Mouse (Mus musculus): ENCODE data around the gene Eps8. TPM values are rescaled to one million over a fixed set of nuclear protein-coding genes. Genes with fewer than 3 reads are reported as not detected.

Eps8 gene
- total RNA-seq (2021): 10 to 100 TPM; 11.4 to 13.5 TPM
- long read RNA-seq, experiment 1, full-length matches to known transcripts: 2 of 4 reads
- long read RNA-seq, experiment 1, partial matches to known transcripts: 0 of 4 reads
- long read RNA-seq, experiment 1, other reads (novel, unspliced or antisense): 2 of 4 reads
- long read RNA-seq, experiment 2, full-length matches to known transcripts: 3 of 3 reads
- long read RNA-seq, experiment 2, partial matches to known transcripts: 0 of 3 reads
- long read RNA-seq, experiment 2, other reads (novel, unspliced or antisense): 0 of 3 reads

- DNase-seq: no peak
Observed at GRCm38 (mm10) chr6:137654776-137655175, at the start of gene Eps8. TSS of gene Eps8 (minus strand) at chr6:137654876.

- DNase-seq: no peak
Observed at GRCm38 (mm10) chr6:137703431-137703830, 48.8 kb upstream of the Eps8 start.

GRCm38 (mm10) chr6:137702918-137703317 lies 48.2 kb upstream of the Eps8 start:
- peak; percentile 69 to 84 for DNase-seq

GRCm38 (mm10) chr6:137702186-137702585 lies 47.5 kb upstream of the Eps8 start:
- DNase-seq: no peak

GRCm38 (mm10) chr6:137699434-137699833 lies 44.8 kb upstream of the Eps8 start:
- DNase-seq: no peak

- DNase-seq: peak in 1 of 2 experiments; percentile 40
Observed at GRCm38 (mm10) chr6:137696445-137697204, 41.9 kb upstream of the Eps8 start.

GRCm38 (mm10) chr6:137695046-137695445 lies 40.4 kb upstream of the Eps8 start:
- DNase-seq: no peak

GRCm38 (mm10) chr6:137694310-137694709 lies 39.6 kb upstream of the Eps8 start:
- DNase-seq: no peak

- peak; percentile 56 to 75 for DNase-seq
Observed at GRCm38 (mm10) chr6:137690550-137691119, 36.0 kb upstream of the Eps8 start.

- DNase-seq: no peak
Observed at GRCm38 (mm10) chr6:137688506-137689105, 33.9 kb upstream of the Eps8 start.

- DNase-seq: no peak
Observed at GRCm38 (mm10) chr6:137688079-137688478, 33.4 kb upstream of the Eps8 start.

GRCm38 (mm10) chr6:137687667-137688066 lies 33.0 kb upstream of the Eps8 start:
- peak in 1 of 2 experiments; percentile 51 for DNase-seq

- no peak for DNase-seq
Observed at GRCm38 (mm10) chr6:137682629-137683028, 28.0 kb upstream of the Eps8 start.

- no peak for DNase-seq
Observed at GRCm38 (mm10) chr6:137681000-137681399, 26.3 kb upstream of the Eps8 start.

- DNase-seq: peak in 1 of 2 experiments; percentile 36
Observed at GRCm38 (mm10) chr6:137676581-137676980, 21.9 kb upstream of the Eps8 start.

GRCm38 (mm10) chr6:137675556-137675955 lies 20.9 kb upstream of the Eps8 start:
- DNase-seq: no peak

GRCm38 (mm10) chr6:137673301-137673700 lies 18.6 kb upstream of the Eps8 start:
- no peak for DNase-seq

GRCm38 (mm10) chr6:137671561-137671960 lies 16.9 kb upstream of the Eps8 start:
- DNase-seq: no peak

- no peak for DNase-seq
Observed at GRCm38 (mm10) chr6:137670820-137671219, 16.1 kb upstream of the Eps8 start.

- no peak for DNase-seq
Observed at GRCm38 (mm10) chr6:137669876-137670275, 15.2 kb upstream of the Eps8 start.

GRCm38 (mm10) chr6:137669433-137669832 lies 14.8 kb upstream of the Eps8 start:
- DNase-seq: no peak

GRCm38 (mm10) chr6:137668331-137668730 lies 13.7 kb upstream of the Eps8 start:
- no peak for DNase-seq

- DNase-seq: no peak
Observed at GRCm38 (mm10) chr6:137667665-137668064, 13.0 kb upstream of the Eps8 start.
